Mouse (Mus musculus) Patski (cell line): Measurements from ENCODE around the gene Ttll1. TPM values are rescaled to one million over a fixed set of nuclear protein-coding genes. Genes with fewer than 3 reads are reported as not detected.

Source experiments
- ATAC-seq: fragments of 100-300 bp; one replicate; pipeline ENCODE4 v1.8.0; 2021
- CTCF ChIA-PET: fragments of 350-600 bp; sonication (Branson Sonifier 250); formaldehyde crosslinking; loops from one replicate; lab custom pipeline; 2022; ENCODE audit warnings: inconsistent platforms; lab: Charles Lee
- POLR2A ChIA-PET: fragments of 350-600 bp; sonication (Branson Sonifier 250); formaldehyde crosslinking; loops from one replicate; lab custom pipeline; 2022; ENCODE audit warnings: antibody characterized with exemption, inconsistent platforms; lab: Charles Lee
- DNase-seq: peaks from one replicate; pipeline ENCODE4 v3.0.0-alpha.2; 2011; ENCODE audit warnings: low read depth, low spot score
- H3K27me3 ChIP-seq: fragments of 371-371 bp; one replicate; pipeline ENCODE4 v1.5.1; 2021
- CTCF ChIP-seq: fragments of 100-300 bp; IDR thresholded peaks from one replicate; pipeline ENCODE4 v1.5.1; 2021
- in situ Hi-C: fragments of 300-500 bp; cut with MboI; formaldehyde crosslinking; loops from 3 replicates; pipeline ENCODE4 v1.11.1; 2018; ENCODE audit warnings: low pct_unique_long_range_greater_than_20kb, mixed read lengths
- polyA plus RNA-seq: library from polyadenylated mRNA; unstranded; gene quantifications from one replicate; pipeline ENCODE4 v1.2.3, GENCODE M21; 2021

The Ttll1 gene
- polyA plus RNA-seq, 1 experiment from 2014 or later: 28.2 TPM

DNA sequence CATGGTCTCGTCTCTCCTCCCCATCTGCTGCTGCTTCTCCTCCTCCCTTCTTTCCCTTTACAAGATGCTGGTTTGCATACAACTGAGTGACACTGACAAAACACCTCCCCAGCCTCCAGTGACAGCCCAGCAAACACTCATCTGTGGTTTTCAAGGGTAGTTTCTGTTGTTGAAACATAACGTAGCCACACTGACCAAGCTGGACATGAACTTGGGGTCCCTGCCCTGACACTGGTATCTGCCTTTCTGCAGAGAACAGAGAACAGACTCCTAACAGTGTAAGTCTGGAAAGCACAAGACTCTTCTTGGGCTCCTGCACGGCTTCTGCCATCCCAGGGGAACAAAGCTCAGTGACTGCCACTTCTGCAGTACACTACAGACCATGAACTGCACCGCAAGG lies 76.0 kb downstream of the Ttll1 start:
- DNase-seq (no peak), ATAC-seq (no peak)
- ChIA-PET POLR2A (no interaction called here), CTCF (interaction anchor here (1.2 to 2.3 kb wide), 3 partner anchors 15 to 83 kb away, joined by 3 to 8 read pairs (median 3); no protein-coding TSS in a partner anchor)
- TF ChIP-seq CTCF: no peak
- in situ Hi-C loops: no loop called here
- H3K27me3 ChIP-seq: no peaks in the 10 kb centered on the region

Other genes starting within 250 kb of the Ttll1 start
- 43.5 TPM for gene Arfgap3, start 160.6 kb downstream of the Ttll1 start, polyA plus RNA-seq
- gene Pacsin2, start 46.3 kb downstream of the Ttll1 start, polyA plus RNA-seq: 126 TPM
- gene Bik, start 16.0 kb upstream of the Ttll1 start, polyA plus RNA-seq: 0.15 TPM
- gene Tspo, start 52.7 kb upstream of the Ttll1 start, polyA plus RNA-seq: 226 TPM
- gene Mcat, start 52.9 kb upstream of the Ttll1 start, polyA plus RNA-seq: 26.7 TPM
- gene Ttll12, start 84.3 kb upstream of the Ttll1 start, polyA plus RNA-seq: 53.0 TPM
- 0.71 TPM for gene Scube1, start 214.1 kb upstream of the Ttll1 start, polyA plus RNA-seq